Mouse (Mus musculus) ES-Bruce4 (cell line): ENCODE results near the gene Fbn1. TPM values are rescaled to one million over a fixed set of nuclear protein-coding genes. Genes with fewer than 3 reads are reported as not detected.

ENCODE experiments used
- H3K27ac ChIP-seq: 2 replicates; pipeline ENCODE4 v1.5.1; 2012; ENCODE audit warnings: low read length, inconsistent platforms; ENCODE audit not compliant: insufficient read depth
- H3K27me3 ChIP-seq: 2 replicates; pipeline ENCODE4 v1.6.1; 2012; ENCODE audit warnings: mild to moderate bottlenecking, low read length, inconsistent platforms; ENCODE audit not compliant: control insufficient read depth, poor library complexity, insufficient read depth, severe bottlenecking
- H3K36me3 ChIP-seq: 2 replicates; pipeline ENCODE4 v1.6.1; 2012; ENCODE audit warnings: inconsistent platforms, mild to moderate bottlenecking, low read length, moderate library complexity; ENCODE audit not compliant: control insufficient read depth, poor library complexity, insufficient read depth, severe bottlenecking
- H3K4me1 ChIP-seq: one replicate; pipeline ENCODE4 v1.8.1; 2011; ENCODE audit warnings: low read length; ENCODE audit not compliant: control insufficient read depth, insufficient read depth
- H3K4me3 ChIP-seq: 2 replicates; pipeline ENCODE4 v1.5.1; 2011; ENCODE audit warnings: low read depth, mild to moderate bottlenecking, low read length
- H3K9ac ChIP-seq: 2 replicates; pipeline ENCODE4 v1.6.1; 2012; ENCODE audit warnings: low read depth, mild to moderate bottlenecking, inconsistent platforms; ENCODE audit not compliant: poor library complexity, severe bottlenecking
- H3K9me3 ChIP-seq: replicated peaks from 2 replicates; pipeline ENCODE4 v1.6.1; 2012; ENCODE audit warnings: mild to moderate bottlenecking, low read length, inconsistent platforms; ENCODE audit not compliant: control insufficient read depth, poor library complexity, insufficient read depth, severe bottlenecking
- CTCF ChIP-seq: IDR thresholded peaks from one replicate; pipeline ENCODE4 v1.8.1; 2011; ENCODE audit warnings: low read depth, low read length
- EP300 ChIP-seq: IDR thresholded peaks from 2 replicates; pipeline ENCODE4 v1.6.1; 2011; ENCODE audit warnings: low read depth, low read length; ENCODE audit not compliant: insufficient read depth
- POLR2A ChIP-seq: IDR thresholded peaks from one replicate; pipeline ENCODE4 v1.8.1; 2011; ENCODE audit warnings: low read length; ENCODE audit not compliant: insufficient read depth
- polyA plus RNA-seq: library from polyadenylated mRNA; stranded (reverse); fragments of >200 nt; gene quantifications from 2 replicates; pipeline ENCODE4 v1.2.4, GENCODE M21; 2011; ENCODE audit warnings: low read depth; ENCODE audit not compliant: missing spikeins, insufficient read depth, insufficient read length

The Fbn1 gene
- polyA plus RNA-seq, 1 experiment, result 2.4 TPM

DNA sequence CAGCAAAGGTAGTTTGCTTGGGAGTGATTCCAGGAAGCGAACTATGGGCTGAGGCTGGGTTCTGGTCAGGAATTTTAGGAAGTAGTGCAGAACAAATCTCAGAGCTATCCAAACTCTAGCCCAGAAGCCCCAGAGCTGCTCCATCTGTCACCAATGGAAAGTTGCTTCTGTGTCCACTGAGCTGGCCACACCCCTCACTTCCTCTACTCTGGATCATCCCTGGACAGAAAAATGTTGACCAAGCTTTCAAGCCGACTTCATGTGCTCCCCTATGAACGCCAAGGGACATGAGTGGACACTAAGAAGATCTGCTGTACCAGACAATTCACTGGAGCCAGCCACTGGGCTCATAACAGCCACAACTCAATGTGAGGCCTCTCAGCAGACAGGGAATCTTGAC is 31.6 kb downstream of the Fbn1 start:
- no peak overlapping the region for H3K4me3 ChIP-seq
- H3K36me3 ChIP-seq, result no peaks in the 10 kb centered on the region
- H3K9ac ChIP-seq, result no peak overlapping the region
- H3K4me1 ChIP-seq, result no peaks in the 10 kb centered on the region
- no peaks in the 10 kb centered on the region for H3K27me3 ChIP-seq
- H3K9me3 ChIP-seq, result no peaks in the 10 kb centered on the region
- no peak overlapping the region for H3K27ac ChIP-seq
- no peak for TF ChIP-seq POLR2A
- TF ChIP-seq CTCF, result no peak
- no peak for TF ChIP-seq EP300

DNA sequence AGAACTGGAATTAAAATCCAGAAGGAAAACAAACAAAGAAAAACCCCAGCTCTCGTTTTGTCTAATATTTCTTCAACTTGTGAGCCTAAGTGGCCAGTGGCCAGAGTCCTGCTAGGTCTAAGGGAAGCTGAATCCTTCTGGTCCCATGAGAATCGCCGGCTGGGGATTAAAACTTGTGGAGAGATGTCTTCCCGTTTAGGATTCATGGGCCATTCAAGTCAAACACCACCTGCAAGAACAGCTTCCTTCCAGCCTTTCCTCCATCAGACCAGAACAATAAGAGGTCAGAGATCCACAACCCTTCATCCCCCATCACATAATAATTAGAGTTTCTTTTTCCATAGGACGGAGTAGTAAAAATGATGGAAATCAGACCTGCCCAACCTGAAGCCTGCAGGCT is 33.1 kb downstream of the Fbn1 start:
- no peaks in the 10 kb centered on the region for H3K36me3 ChIP-seq
- no peak overlapping the region for H3K4me3 ChIP-seq
- no peaks in the 10 kb centered on the region for H3K9me3 ChIP-seq
- H3K4me1 ChIP-seq, result no peaks in the 10 kb centered on the region
- TF ChIP-seq POLR2A (no peak), CTCF (no peak), EP300 (no peak)
- no peak overlapping the region for H3K27ac ChIP-seq
- H3K27me3 ChIP-seq, result no peaks in the 10 kb centered on the region
- no peak overlapping the region for H3K9ac ChIP-seq

DNA sequence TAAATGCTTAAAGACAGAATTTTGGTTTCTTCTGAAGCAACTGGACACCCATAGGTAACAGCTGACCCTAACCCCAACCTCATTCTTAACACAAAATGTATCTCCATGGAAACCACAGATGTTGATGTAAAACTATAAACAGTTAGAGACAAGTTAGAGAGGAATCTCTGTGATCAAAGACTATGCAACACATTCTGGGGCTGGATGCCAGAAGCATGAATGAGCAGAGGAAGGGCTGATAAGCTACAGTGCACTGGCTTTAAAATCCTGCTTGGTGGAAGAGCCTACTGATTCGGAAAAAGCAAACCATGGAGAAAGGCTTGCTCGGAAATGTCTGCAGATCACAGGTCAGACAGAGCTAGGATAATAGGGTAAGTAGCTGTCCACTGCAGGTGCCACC is 34.6 kb downstream of the Fbn1 start:
- no peaks in the 10 kb centered on the region for H3K4me1 ChIP-seq
- no peak overlapping the region for H3K4me3 ChIP-seq
- no peaks in the 10 kb centered on the region for H3K9me3 ChIP-seq
- no peak overlapping the region for H3K9ac ChIP-seq
- H3K36me3 ChIP-seq, result no peaks in the 10 kb centered on the region
- TF ChIP-seq CTCF (no peak), POLR2A (no peak), EP300 (no peak)
- H3K27me3 ChIP-seq, result no peaks in the 10 kb centered on the region
- H3K27ac ChIP-seq, result no peak overlapping the region

DNA sequence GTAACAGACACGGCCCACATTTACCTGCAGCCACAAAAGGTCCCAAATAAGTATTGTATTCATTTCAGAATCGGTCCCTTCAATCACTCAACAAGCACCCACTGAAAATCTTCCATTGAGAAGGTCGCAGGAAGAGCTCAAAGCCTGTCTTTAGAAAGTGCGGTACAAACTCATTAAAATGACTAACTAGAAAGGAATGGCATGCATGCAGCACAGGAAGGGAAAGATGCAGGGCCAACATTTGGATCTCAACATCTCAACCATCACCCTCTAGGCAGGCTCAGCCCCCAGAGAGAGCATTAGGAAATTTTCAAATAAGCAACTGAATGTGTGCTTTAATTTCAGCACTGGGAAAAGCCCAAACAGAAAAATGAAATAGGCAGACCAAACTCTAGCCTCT is 36.1 kb downstream of the Fbn1 start:
- TF ChIP-seq CTCF (no peak), POLR2A (no peak), EP300 (no peak)
- no peak overlapping the region for H3K9ac ChIP-seq
- no peaks in the 10 kb centered on the region for H3K9me3 ChIP-seq
- no peaks in the 10 kb centered on the region for H3K4me1 ChIP-seq
- H3K27me3 ChIP-seq, result no peaks in the 10 kb centered on the region
- no peak overlapping the region for H3K27ac ChIP-seq
- H3K36me3 ChIP-seq, result no peaks in the 10 kb centered on the region
- no peak overlapping the region for H3K4me3 ChIP-seq

DNA sequence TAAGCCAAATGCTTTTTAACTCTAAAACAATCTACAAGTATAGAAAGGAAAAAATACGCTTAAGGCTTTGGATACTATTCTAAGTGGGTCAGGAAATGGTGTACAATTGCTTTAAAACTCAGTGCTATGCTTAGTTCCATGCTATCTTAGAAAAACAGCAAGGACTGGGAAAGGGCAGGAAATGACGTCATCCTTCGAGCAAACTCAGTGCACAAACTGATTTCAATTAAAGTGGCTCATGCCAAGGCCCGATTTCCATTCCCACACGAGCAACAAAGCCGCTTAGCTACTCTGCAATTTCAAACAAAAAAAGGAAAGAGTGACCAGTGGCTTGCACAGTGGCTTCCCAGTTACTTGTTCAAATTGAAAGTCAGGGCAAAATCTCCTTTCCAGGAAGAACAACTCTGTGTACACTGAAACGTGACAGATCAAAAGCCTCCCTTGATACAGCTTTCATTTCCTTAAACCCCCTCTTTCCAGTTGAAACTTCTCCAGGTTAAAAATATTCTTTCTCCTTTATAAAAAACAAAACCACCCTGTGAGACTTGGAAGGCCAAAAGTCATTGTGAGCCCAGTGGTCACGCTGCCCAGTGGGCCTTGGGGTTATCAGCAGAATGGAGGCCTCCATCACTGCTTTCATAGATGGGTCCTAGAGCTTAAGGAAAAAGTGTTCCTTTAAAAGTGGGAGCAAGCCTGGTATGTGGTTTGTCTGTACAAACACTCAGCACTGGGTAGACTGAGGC is 37.1 kb downstream of the Fbn1 start:
- Histone ChIP-seq H3K4me1 (no peaks in the 10 kb centered on the region), H3K36me3 (no peaks in the 10 kb centered on the region), H3K27ac (no peak overlapping the region)

DNA sequence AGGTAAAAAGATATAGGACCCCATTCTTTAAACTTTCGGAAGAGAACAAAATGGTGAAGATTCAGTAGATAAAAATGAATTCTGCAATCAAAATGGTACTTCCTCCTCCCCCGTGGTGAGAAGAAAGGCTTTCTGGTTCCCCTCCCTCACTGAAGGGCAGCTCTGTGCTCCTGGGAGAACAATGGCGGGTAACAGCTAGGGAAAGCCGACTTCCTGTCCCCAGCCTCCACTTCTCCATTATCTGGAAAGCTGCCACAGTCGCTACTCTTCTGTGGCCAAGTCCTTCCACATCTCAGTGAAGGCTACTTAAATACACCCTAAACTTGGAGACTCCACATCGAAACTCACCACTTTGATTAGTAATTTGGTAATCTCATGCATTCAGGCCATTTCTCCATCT is 43.8 kb downstream of the Fbn1 start:
- no peaks in the 10 kb centered on the region for H3K4me1 ChIP-seq

More for the DNA sequence above, 37.1 kb downstream of the Fbn1 start:
- Histone ChIP-seq H3K9me3 (no peaks in the 10 kb centered on the region), H3K9ac (no peak overlapping the region), H3K4me3 (no peak overlapping the region), H3K27me3 (no peaks in the 10 kb centered on the region)
- no peak for TF ChIP-seq POLR2A

More for the DNA sequence above, 43.8 kb downstream of the Fbn1 start:
- Histone ChIP-seq H3K4me3 (no peak overlapping the region), H3K27me3 (no peaks in the 10 kb centered on the region), H3K27ac (no peak overlapping the region), H3K9ac (no peak overlapping the region), H3K9me3 (no peaks in the 10 kb centered on the region), H3K36me3 (no peaks in the 10 kb centered on the region)
- TF ChIP-seq EP300, result no peak
- TF ChIP-seq POLR2A, result no peak
- TF ChIP-seq CTCF, result no peak
